Mouse (Mus musculus) lung, adult 2 months (tissue): ENCODE results near the gene Mtch1.

ENCODE experiments used
- CTCF ChIP-seq: fragments of 200-500 bp; IDR thresholded peaks from 2 replicates; pipeline ENCODE4 v1.5.1; 2011; ENCODE audit warnings: mild to moderate bottlenecking, low read length, control low read depth; ENCODE audit not compliant: insufficient read depth
- POLR2A ChIP-seq: fragments of 200-500 bp; IDR thresholded peaks from 2 replicates; pipeline ENCODE4 v1.6.1; 2011; ENCODE audit warnings: low read depth, mild to moderate bottlenecking, control low read depth, low read length, borderline replicate concordance; ENCODE audit errors: extremely low read depth

GRCm38 (mm10) chr17:29305871-29306270 lies 41.9 kb downstream of the Mtch1 start:
- TF ChIP-seq POLR2A (no peak), CTCF (no peak)
